Mouse (Mus musculus): ENCODE results near the gene Pcsk6.

DNA sequence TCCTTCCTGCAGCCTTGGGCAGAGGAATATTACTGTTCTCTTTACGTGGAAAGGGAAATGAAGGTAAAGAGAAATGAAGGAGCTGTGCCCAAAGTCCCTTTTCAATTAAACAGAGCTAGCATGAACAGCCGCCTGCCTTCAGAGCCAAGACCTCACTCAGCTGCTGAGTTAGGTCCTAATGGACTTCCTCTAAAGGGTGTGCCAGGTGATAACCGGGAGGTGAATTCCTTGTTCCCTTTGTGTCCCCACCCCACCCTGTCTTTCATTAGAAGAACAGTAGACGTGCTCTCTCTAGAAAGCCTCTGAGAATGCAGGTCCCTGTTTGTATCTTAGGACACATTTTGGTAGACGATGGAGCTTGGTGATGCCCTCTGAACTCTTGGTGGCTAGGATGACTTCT, 33.7 kb downstream of the Pcsk6 start:
- TF ChIP-seq CTCF (IDR thresholded peaks at IDR 0.05; ENCODE audit: low read depth) = no peak
- no peak for TF ChIP-seq EP300 (optimal IDR thresholded peaks at IDR 0.05)
